Mouse (Mus musculus) liver, embryonic 14.5 days (tissue): ENCODE measurements at regions not wholly inside any gene's neighbourhood (a gene's known extent, or its start where the extent isn't known, plus 50 kb on each side); places are given as distances from the start of the nearest gene placed in this dataset.

Experiments
- CTCF ChIP-seq: IDR thresholded peaks from 2 replicates; pipeline ENCODE4 v1.5.1; 2016; ENCODE audit warnings: antibody characterized with exemption, low read depth, control low read depth
- EP300 ChIP-seq: IDR thresholded peaks from 2 replicates; pipeline ENCODE4 v1.6.1; 2016; ENCODE audit warnings: antibody characterized with exemption, low read depth

- no peak for TF ChIP-seq CTCF
- TF ChIP-seq EP300, result no peak
Measured at GRCm38 (mm10) chr5:73775775-73776548, 124.8 kb downstream of the Spata18 start.
